Mouse (Mus musculus) embryo, embryonic 10 days (tissue): ENCODE measurements around the gene Yipf2.
"Not testable (repeated sequence)": the region's sequence is repeated elsewhere in the genome, so short reads cannot be mapped to it uniquely, and the experiment has no call there.

Source experiments
- DNase-seq: peaks from one replicate; pipeline ENCODE4 v3.0.0-alpha.2; 2015; ENCODE audit warnings: low spot score

Yipf2 gene

GRCm38 (mm10) chr9:21557556-21557955 lies 35.1 kb downstream of the Yipf2 start:
- no peak for DNase-seq

DNA sequence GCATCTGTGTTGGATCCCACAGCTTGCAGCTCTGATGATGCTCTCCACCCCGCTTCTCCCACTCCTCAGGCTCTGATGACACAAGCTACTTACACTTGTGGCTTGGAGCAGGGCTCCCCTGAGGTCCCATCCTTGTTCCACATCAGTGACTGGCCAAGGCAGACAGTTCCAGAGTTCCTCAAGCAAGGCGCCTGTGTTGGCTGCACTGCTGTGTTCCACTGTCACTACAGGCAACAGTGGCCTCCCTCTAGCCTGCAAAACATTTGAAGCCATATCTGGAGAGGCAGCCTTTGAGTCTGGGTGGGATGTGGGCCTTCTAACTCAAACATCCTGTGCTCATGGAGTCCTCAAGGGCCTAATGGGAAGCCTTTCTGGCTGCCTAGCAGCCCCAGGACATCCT lies 35.6 kb downstream of the Yipf2 start:
- DNase-seq: no peak

DNA sequence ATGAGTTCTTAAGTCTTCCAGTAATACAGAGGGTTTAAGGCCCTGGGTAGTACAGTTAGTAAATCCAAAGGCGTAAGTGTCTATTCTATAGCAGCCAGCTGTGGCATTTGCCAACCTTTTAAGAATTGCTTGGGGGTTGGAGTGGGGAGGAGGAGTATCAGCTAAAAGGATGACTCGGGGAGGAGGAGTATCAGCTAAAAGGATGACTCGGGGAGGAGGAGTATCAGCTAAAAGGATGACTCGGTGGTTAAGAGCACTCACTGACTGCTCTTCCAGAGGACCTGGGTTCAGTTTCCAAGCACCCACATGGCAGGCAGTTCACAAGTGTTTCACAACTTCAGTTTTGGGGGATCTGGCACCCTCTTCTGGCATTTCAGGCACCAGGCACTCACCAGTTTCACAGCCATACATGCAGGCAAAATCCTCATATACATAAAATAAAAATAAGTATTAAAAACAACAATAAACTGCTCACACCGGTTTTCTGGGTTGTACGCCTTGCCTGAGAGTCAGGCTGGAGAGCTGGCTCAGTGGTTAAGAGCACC lies 37.4 kb downstream of the Yipf2 start:
- DNase-seq: no peak

GRCm38 (mm10) chr9:21553607-21554273 lies 38.9 kb downstream of the Yipf2 start:
- DNase-seq: no peak

DNA sequence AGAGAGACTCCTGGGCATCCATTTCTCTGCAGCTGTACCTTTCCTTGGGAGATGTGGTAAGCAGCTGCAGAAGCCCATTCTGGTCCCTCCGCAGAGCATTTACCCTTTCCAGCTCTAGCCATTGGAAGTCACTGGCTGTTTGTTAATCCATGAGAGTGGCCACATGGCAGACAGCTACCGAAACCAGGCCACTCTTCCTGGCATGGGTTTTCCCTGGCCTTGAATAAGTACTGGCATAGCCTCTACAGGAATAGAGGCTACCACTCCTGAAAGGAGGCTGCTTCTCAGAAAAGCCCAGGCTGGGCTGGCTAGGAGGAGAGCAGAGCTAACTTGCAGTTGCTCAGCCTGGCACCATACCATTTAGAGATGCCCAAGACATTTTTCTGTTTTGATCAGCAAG lies 41.6 kb downstream of the Yipf2 start:
- no peak for DNase-seq

- peak; percentile 74 for DNase-seq
Observed at GRCm38 (mm10) chr9:21547075-21547941, 45.3 kb downstream of the Yipf2 start.

GRCm38 (mm10) chr9:21546789-21547074 lies 45.9 kb downstream of the Yipf2 start, which contains the start of gene Carm1:
Carm1 (plus strand) TSS chr9:21546894.
- no peak for DNase-seq

- DNase-seq: peak; percentile 99
Observed at GRCm38 (mm10) chr9:21545916-21546788, 46.5 kb downstream of the Yipf2 start.

- DNase-seq: peak; percentile 83
Observed at GRCm38 (mm10) chr9:21545351-21545915, 47.2 kb downstream of the Yipf2 start.

DNA sequence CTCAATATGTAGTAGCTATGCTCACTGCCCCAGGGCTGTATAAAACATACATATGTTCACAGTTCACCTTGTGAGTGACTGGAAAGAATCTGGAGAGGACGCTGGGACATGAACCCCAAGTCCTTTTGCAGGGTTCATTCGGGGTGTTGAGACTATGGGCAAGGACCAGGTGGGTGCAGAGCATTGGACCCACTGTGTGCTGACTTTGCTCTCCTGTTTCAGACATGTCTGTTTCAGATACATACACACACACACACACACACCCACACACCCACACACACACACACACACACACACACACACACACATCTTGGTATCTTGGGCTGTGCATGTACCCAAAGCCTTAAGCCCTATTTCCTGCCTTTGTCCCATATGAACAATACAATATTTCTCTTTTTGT lies 50.6 kb downstream of the Yipf2 start:
- not testable (repeated sequence) for DNase-seq

DNA sequence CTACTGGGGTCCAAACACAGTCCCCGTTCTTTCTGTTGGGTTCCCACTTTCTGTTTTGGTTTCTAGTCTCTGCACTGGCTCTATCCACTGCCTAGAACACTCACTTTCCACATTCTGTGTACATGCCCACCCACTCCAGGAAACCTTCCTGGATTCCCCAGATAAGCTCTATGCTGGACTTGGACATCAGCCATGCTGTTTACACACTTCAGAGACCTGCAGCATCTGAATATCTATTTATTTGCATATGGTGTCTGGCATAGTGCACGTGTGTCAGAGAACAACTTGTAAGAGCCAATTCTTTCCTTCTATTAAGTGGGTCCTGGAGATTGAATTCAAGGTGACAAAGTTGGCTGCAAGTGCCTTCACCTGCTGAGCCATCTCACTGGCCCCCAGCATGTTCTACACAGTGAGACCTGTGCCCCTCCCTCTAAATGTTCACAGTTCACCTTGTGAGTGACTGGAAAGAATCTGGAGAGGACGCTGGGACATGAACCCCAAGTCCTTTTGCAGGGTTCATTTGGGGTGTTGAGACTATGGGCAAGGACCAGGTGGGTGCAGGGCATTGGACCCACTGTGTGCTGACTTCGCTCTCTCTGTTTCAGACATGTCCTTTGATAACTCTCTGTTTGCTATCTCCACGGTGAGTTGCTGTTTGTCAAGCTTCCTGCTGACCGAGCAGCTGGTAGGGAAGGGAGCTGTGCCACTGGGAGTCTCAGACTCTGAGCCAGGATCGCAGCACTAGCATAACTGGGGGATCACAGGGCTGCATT lies 52.5 kb downstream of the Yipf2 start:
- DNase-seq: no peak
